Mouse (Mus musculus): ENCODE results near the gene Clnk.
A peak's percentile ranks its signal among the peaks of the same experiment; 100 is the strongest.
"Not testable (repeated sequence)": the region's sequence is repeated elsewhere in the genome, so short reads cannot be mapped to it uniquely, and the experiment has no call there.

The Clnk gene

DNA sequence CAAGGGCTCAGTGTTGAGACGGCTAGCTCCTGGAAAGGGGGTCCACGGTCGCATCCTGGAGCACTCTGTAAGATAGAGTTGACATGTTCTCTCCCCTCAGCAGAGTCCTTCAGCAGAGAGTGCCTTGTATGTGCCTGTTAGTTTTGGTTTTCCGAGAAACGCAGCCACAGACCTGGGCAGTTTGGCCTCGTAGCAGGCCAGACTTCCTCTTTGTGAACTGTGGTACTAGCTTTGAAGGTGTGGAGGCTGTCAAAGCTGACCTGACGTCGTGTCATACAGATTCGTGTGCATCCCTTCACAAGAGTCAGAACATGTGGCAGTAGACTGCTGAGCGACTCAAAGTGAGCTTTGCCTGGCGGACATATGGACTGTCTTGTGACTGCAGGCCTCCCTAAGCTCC is at the start of gene Clnk:
Gene Clnk (minus strand): TSS at position 191 of the 400 bp plus-strand sequence.
- peak; percentile 11 for DNase-seq (ENCODE audit: low read depth)

DNA sequence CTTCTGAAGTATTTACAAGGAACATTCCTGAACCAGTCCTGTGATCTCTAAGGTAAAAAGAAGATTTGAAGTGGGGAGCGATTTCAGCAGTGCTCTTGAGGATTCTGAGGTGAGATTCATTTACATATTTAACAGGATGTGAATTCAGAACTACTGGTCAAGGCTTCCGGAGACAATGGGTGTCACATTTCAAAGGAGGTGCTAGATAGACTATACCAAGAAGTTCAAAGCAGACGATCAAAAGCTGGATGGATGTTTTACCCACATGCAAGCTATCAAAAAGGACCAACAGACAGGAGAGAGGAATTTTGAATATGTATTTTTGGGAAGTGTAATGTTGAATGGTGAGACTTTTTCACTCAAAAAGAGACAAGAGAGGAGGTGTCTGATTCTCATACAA is 28.7 kb upstream of the Clnk start:
- peak; percentile 51 for DNase-seq (ENCODE audit: low read depth)

DNA sequence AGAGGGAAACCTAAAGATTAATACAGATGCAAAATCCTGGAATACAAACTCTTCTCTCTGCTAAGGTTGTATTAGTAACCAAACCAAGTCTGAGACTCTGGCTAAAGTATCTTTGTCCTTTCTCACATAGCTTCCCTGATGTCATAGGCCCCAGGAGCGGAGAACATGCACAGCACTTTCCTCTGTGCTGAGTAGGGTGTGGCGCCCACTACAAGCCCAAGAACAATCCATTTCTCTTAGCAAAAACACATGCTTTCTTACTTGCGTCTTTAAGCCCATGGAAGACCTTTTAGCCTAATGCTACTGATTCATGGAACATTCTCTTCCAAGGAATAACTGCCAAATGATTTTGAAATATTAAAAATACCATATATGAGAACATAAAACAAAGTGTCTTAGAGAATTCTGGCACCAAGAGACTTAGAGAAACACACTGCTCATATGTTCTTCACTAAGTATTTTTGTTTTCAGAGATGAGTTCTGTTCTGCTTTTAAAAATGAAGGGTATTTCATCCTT is 28.0 kb upstream of the Clnk start:
- DNase-seq (ENCODE audit: low read depth), result no peak

DNA sequence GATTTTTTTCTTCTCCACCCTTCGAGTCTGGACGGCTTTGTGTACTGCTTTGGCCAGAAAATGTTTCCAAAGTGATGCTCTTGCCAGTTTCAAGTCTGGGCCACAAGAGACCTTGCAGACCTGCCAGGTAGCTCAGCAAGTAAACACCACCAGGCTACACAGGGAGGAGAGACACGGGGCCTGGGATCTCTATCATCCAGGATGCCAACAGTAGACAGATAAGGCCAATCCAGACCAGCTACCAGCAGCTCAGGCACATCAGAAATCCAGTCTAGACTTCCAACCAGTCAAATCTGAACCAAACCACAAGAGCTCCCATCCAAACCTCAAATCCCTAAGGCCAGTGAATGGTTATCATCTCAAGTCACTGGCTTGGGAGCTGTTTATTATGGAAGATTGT is 26.3 kb upstream of the Clnk start:
- no peak for DNase-seq (ENCODE audit: low read depth)

DNA sequence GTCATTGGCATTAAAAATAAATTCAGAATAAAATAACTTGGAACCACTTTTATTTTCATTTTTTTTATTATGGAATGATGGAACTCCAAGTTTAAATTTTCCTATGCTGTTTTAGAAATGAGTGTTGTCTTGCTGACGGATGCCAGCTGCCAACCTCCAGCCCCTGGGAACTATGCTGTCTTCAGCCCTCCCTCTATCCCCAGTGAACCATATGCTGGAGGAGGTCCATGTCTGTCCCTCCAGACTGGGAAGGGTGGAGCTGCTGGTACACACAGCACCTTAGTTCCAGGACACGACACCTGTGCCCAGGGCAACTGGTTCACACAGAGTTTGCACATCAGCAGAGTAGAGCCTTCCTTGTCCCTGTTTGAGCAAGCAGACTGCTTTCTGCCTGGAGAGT is 22.4 kb upstream of the Clnk start:
- DNase-seq (ENCODE audit: low read depth), result no peak

DNA sequence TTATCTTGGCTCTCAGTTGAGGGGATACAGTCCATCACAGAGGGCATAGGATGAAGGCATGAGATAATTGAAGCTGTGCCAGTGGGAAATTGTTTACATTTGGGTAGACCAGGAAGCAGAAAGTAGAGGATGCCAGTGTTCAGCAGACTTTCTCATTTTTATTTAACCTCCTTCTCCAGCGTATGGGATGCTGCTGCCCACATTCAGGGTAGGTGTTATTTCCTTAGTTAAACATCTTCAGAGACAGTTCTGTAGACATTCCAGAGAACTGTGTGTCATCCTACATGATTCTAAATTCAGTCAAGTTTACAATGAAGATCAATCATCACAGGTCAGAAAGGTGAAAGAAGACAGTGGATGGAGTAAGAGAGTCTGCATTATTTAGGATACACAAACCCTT is 12.0 kb upstream of the Clnk start:
- DNase-seq (ENCODE audit: low read depth), result no peak

DNA sequence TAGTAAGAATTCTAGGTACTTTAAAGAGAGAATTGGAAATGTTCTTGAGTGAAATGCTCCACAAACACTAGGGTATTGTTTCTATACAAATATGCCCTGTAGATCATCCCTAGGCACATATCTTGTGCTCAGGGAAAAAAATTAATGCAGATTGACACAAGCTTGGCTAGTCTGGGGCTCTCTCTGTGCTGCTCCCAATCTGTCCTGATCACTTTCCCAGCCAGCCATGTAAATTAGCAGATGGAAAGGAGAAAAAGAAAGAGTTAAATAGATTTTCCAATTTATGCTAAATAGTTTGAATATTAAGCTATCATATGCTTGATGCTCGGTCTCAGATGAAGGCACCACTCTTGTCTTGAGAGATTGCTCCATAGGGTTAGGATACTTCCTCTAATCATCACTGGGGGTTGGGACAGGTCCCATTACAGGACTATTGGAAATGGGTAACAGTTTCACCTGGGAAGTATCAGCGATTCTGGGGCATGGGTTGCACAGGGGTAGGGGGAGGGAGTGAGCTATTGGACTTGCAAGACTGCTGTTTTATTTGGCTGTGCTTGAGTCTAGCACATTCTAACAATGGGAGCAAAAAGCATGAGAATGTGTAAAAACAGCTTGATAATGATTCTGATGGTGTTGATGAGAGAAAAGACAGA is 10.1 kb upstream of the Clnk start:
- DNase-seq (ENCODE audit: low read depth), result no peak

DNA sequence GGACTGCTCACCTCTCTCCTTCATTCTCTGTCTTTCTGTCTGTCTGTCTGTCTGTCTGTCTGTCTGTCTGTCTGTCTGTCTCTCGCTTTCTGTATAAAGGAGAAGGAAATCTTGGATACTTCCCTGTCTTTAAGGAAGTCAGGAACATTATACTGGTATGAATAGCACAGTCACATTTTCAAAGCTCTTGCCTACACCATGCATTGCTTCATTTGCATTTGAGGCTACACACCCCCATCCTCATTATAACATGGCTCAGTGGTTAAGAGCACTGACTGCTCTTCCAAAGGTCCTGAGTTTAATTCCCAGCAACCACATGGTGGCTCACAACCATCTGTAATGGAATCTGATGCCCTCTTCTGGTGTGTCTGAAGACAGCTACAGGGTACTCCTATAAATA is 6.0 kb upstream of the Clnk start:
- not testable (repeated sequence) for DNase-seq (ENCODE audit: low read depth)

DNA sequence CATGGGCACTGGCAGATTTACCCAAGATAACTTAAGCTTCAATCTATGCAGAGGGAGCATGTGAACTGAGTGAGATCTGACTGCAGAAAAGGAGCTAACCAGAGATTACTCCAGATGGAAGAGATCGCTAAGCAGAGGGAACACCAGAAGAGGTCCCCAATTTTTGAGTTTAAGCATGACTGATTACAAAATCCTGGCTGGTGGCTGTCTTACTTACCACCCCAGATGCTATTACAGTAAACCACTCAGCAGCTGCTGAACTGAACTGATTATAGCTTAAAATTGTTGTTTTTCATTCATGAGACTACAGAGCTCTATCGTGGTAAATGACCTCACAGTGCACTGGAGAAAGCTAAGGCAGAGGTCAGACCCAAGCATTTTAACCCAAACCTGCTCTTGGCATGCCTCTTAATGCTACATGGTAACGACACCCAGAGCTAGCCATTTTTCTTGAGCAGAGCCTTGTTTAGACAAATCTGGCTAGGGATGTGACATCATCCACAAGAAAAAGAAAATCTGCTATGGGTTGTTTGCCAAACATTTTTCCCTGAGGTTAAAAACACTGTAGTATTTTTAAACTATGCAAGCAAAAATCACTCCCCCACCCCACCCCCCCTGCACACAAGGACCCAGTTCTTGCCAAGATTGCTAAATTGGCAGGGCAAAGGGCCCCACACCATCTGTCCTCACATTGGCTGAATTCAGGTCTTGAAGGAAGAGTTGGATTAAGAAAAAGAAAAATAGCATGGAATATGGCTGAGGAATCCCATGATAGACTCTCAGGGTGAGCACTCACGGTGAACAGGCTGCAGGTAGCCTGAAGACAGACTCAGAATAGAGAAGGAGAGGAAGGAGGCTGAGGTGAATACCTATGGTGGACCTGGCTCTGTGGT is 5.4 kb upstream of the Clnk start:
- DNase-seq (ENCODE audit: low read depth), result no peak

DNA sequence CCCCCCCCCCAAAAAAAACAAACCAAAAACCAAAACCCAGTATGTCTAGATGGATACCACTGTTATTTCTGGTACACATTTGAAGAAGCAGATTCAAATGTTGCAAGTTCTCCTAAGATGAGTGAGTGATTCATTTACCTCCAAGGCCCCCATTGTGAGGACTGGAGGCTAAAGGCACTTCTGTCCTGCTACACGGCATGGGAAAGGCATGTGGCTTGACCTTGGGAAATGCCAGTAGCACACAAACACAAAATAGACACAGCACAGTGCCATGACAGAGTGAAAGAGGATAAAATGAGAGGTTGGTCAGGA is 4.8 kb upstream of the Clnk start:
- no peak for DNase-seq (ENCODE audit: low read depth)

DNA sequence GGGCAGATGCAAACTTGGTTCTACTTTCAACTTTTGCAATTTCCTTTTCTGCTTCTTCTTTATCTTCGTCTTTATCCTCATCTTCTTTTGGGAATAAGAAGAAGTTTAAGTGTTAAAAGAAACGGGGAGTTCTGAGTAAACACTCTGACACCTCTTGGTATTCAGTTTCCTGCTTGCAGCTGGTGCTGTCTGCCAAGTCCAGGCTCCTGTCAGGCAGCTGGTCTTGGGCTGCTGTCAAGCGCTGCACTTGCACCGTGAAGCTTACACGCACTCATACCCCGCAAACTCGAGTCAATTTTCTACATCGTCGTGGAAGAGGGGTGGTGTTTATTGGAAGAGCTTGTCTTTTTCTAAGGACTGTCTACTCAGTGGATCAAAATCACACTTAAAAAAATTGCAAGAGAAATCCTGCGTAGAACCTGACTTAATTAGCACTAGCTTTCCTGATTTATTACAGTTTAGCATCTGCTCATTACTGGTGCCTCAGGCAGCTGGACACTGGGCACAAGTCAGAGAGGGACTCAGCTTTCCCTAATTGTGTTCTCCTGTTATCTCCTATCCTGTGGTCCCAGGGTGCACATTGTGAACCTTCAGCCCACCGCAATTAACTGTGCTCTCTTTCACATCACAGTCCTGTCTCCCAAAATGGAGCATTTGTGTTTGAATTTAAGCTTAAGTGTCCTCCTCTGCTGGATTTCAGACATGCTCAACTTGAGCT is 3.5 kb upstream of the Clnk start:
- DNase-seq (ENCODE audit: low read depth), result no peak

DNA sequence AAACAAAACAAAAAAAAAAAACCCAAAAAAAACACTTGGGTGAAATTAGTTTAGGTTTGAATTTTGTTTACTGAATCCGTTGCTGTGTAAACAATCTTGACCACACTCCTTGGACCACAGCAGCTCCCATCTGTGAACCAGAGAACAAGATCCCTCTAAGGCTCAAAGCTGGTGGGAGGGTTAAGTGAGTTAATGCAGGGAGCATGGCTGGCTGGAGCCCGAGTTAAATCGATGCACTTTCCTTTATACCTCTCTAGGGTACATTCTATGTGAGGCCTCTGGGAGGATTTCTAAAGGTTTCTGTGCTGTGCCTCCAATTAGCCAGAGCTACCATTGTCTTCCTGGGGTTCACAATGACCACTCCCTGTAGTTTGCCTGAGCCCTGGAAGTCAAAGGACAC is 1.2 kb downstream of the Clnk start:
- DNase-seq (ENCODE audit: low read depth), result no peak

DNA sequence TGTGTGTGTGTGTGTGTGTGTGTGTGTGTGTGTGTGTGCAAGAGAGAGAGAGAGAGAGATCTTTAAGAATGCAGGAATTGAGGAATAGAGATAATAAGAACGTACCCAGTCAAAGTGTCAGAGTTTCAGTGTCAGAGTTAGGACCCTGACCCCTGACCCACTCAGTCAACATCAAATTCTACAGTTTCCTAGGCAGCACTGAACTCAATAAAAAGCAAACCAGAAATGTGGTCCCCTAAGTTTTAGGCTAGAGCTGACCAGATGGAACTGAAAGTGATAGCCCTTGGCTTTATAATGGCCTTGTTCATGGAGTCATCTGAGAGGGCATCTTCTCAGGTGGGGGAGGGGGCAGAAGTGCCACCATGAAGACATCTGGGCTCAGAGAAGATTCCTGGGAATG is 1.7 kb downstream of the Clnk start:
- no peak for DNase-seq (ENCODE audit: low read depth)

DNA sequence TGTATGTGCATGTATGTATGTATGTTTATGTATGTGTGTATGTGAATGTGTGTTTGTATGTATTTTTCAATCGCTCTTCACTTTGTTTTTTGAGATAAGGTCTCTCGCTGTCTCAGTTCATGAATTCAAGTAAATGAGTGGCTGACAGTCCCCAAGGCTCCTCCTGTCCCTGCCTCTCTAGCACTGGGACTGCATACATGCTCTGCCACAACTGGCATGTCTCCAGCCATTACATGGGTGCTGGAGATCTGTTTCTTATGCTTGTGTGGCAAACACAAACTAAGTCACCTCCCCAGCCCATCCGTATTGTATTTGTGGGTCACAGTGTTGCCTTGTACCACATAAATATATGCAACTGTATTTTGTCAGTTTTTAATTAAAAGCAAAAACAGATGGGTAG is 3.7 kb downstream of the Clnk start:
- DNase-seq (ENCODE audit: low read depth), result no peak

DNA sequence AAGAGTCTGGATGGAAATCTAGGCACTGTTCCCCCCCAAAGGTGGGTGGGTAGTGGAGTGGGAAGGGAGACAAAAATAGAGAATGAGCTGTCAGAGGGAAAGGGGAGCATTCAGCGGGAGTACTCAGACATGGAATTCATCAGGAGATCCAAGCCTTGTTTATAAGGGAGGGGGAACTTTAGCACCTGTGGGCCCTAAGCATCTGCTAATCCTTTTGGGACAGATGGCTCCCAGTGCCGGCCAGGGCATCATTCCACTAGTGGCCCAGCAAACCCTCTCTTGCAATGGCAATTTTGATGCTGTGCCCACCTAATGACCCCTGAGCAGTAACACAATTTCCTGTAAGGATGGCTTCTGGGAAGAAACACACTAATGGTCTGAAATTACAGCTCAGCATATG is 5.0 kb downstream of the Clnk start:
- no peak for DNase-seq (ENCODE audit: low read depth)

DNA sequence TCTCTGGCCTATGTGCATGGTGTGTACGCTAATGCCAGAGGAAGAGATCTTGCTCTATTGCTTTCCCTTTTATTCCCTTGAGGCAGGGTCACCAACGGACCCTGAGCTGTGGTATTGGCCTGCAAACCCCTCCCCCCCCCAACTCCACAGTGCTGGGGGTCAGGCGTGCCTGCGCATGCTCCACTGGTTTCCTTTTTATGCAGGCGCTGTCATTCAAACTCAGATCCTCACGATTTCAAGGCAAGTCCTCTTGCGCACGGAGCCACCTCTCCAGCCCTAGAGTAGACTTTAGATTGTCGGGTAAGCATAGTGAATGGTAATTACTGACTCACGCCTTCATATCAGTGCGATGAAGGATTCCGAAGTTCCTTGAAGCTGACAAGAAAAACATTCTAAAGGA is 6.1 kb downstream of the Clnk start:
- DNase-seq (ENCODE audit: low read depth), result no peak

DNA sequence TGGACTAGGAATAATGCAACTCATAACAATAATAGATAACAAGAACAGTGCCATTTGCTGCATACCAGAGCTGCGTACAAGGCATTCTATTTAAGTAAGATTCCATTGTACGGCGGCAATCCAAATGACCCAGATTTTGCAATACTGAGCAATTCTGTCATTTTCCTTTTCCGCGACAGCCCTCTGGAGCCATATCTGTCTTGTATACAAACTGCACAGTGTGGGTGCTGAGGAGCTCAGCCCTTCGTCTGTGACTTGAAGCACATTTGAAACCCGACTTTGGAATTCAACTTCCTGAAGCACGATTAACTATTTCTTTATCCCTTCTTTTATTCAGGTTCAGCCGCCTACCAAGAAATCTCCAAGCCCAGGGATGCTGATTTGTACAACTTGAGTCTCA is 6.6 kb downstream of the Clnk start:
- DNase-seq (ENCODE audit: low read depth), result no peak

DNA sequence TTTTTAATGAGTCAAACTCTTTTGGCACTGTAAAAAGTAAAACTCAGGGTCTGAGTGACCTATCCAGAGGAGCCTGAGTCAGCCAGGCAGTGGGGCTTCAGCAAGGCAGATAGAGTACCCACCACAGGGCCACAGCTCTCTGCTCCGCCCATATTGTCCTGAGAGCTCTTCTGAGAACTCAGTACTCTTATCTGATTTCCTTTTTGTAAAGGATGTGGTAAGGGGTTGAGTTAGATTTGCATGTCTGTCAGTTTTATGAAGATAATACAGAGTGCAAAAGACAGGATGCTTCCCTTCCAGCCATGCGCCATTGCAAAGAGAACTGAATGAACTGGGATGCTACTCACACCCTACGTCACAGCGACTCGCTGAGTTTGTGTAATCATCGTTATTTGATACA is 12.0 kb downstream of the Clnk start:
- DNase-seq (ENCODE audit: low read depth), result peak; percentile 89

DNA sequence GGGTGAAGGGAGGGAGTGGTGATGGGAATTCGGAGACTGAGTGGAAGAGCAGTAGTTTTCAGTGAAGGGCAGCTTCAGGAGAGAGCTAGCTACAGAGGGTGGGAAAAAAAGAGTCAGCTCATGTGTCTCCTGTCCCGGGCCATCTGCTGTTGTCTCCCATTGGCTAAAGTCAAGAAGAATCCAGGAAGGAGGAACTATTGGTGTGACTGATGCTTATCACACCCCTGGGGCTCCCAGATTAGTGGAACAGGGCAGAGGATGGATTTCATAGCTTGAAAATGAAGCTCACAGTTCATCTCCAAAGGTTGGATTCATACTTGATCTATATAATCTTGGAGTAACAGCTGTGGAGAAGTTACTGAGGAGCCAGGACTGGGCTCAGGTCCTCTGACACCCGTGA is 13.6 kb downstream of the Clnk start:
- no peak for DNase-seq (ENCODE audit: low read depth)

DNA sequence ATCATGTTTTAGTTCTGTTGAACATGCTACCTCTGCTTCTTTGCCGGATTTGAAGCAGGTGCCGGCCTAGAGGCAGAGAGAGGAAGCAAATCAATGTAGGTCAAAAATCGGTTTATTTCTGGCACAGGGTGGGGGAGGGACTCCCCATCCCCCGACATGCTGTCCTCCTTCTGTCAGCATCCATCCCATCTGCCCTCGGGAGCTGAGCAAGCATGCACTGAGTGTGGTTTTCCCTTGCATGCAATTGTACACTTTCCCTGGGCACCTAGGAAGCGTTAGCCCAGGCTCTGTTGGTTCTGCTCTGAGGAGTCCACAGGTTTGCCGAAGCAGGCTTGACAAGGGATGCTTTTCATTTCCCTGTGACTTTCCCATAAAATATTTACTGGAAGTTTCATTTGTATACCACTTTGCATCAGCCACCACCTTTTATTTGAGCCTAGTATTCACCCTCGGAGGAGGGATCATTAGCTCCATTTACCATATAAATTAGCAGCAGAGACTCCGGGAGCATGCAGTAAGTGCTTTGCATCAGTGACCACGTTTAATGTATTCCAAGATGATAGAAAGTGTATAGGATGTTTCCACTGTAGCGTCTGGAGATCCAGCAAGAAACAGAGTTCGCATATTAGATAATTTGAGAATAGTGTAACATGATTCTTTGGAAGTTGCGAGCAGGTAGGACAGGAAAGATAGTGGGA is 14.2 kb downstream of the Clnk start:
- DNase-seq (ENCODE audit: low read depth), result no peak

DNA sequence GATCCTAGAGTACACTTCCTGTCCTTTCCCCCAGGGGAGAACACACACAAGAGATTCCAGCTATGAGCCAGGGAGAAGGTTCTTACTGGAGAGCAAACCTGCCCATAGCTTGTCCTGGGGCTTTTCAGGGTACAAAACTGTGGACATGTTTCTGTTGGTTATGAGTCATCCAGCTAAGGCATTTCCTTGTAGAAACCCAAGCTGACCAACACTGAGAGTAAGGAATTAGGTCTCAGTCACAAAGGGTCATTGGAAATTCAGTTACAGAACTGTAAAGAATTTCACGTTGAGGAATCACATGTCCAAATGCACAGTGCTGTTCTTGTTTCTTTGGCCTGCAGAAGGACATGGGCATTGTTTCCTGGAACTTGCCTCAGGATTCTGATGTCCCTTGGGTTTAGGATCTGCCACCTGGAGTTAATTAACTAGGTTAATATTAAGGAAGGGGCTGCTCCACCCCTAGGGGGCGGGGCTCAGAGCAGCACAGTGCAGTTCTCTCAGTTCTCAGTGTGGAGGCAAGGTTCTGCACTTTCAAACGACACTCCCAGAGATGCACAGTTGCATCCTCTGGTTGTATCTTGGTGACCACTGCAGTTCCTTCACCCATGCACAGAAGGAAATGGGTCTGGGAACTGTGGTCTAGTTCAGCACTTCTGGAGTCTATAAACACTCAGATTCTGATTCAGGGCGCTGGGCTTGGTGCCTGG is 18.4 kb downstream of the Clnk start:
- DNase-seq (ENCODE audit: low read depth), result peak; percentile 91

DNA sequence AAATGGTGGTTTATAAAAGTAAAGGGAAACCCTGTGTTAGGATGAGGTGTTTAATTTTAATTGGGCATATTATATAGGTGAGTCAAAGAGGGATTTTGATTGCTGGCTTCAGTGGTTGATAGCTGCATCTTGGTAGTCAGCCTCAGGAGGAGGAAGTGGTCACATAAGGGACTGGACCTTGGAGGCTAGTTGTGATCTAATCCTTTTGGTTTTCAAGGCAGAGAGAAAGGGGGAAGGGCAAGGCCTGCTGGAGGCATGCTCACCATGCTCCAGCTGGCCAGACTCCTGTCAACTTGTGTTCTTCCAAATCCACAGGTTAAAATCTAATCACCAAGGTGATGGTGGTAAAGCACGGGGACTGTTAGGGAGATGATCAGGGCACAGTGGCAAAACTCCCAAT is 19.0 kb downstream of the Clnk start:
- DNase-seq (ENCODE audit: low read depth), result peak; percentile 82

Measured in 416B (cell line).